Mouse (Mus musculus): Measurements from ENCODE around the gene Snx17.
"Not testable (repeated sequence)": the region's sequence is repeated elsewhere in the genome, so short reads cannot be mapped to it uniquely, and the experiment has no call there.

Gene Snx17

DNA sequence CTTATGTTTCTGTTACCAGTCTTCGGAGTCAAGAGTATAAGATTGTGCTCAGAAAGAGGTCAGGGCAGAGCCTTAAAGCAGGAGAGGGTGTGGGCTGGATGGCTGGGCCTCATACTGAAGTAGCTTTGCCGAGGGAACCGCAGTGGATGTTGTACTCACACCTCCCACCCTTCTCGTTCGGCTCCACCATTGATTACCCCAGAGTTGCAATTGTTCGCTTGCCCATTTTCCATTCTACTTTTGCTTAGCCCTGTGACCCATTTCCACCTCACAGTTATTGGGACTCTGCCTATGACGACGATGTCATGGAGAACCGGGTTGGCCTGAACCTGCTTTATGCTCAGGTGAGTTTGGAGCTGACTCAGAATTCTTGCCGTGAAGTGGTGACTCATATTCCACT is 3.2 kb downstream of the Snx17 start:
- no peak for DNase-seq (ENCODE audit: low read depth, low spot score)

- no peak for DNase-seq (ENCODE audit: low read depth, low spot score)
These were observed 4.0 kb downstream of the Snx17 start for GRCm38 (mm10) chr5:31197072-31197471.

- no peak for DNase-seq (ENCODE audit: low read depth, low spot score)
These were observed 5.1 kb downstream of the Snx17 start for GRCm38 (mm10) chr5:31198170-31198569.

DNA sequence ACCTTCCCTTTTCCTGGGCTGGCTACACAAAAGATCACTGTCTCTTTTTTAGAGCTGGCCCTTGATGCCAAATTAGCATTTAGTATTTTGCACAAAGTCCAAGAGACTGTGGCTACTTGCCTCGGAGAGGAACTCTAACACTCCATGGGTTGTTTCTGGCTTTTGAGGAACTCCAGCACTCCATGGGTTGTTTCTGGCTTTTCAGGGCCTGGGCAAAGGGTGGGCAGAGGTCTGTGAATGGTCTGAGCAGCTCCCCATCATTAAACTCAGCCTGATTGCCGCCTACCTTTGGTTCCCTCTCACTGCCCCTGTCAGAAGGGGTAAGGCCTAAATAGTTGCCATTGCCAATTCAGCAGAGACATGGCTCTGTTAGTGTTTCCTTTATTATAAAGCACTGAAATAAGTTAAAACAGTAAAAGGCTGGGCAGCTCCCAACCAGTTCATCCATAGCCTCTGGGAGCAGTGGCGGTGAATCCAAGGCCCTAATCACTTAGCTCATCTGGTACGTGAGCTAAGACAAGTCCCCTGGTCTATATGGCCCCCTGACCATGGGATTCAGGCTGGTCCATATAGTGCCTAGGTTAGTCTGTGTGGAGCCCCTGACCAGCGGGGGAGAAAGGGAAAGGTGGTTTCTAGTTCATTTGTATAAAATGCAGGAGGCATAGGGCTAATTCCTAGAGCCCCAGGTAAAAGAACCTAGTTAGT is 5.7 kb downstream of the Snx17 start:
- no peak for DNase-seq (ENCODE audit: low read depth, low spot score)

- DNase-seq (ENCODE audit: low read depth, low spot score), result no peak
These were observed 6.4 kb downstream of the Snx17 start for GRCm38 (mm10) chr5:31199321-31199892.

DNA sequence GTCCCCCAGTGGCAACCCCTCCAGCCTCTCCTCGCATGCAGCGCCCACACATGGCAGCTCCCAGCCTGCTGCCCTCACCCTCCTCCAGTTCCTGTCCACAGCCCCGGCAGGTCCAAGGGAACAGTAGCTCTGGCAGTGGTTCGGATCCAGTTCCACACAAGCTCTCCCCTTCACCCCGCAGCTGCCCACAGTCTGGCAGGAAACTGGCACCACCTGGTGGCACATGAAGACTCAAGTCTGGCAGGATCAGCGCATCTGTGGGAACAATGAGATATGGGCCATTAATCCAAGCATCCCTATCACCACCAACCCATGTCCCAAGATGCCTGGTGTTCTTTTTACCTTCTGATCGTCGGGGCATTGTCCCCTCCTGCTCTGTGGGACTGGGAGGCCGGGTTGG is 6.9 kb downstream of the Snx17 start:
- DNase-seq (ENCODE audit: low read depth, low spot score), result no peak

DNA sequence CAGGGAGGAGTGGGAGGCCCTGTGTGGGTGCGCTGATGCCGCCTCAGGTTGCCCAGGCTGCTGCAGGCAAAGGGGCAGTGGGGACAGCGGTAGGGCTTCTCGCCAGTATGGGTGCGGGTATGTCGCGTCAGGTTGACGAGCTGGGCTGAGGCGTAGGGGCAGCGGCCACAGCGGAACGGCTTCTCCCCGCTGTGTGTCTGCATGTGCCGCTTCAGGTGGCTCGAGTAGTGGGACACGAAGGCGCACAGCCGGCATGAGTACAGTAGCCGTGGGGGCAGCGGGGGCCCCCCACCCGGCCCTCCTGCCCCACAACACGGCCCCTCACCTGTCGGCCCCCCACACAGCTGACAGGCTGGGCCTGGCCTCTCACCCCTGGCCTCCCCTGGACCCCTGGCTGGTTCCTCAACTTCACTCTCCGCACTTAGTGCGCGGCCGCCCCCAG is 7.3 kb downstream of the Snx17 start:
- no peak for DNase-seq (ENCODE audit: low read depth, low spot score)

DNA sequence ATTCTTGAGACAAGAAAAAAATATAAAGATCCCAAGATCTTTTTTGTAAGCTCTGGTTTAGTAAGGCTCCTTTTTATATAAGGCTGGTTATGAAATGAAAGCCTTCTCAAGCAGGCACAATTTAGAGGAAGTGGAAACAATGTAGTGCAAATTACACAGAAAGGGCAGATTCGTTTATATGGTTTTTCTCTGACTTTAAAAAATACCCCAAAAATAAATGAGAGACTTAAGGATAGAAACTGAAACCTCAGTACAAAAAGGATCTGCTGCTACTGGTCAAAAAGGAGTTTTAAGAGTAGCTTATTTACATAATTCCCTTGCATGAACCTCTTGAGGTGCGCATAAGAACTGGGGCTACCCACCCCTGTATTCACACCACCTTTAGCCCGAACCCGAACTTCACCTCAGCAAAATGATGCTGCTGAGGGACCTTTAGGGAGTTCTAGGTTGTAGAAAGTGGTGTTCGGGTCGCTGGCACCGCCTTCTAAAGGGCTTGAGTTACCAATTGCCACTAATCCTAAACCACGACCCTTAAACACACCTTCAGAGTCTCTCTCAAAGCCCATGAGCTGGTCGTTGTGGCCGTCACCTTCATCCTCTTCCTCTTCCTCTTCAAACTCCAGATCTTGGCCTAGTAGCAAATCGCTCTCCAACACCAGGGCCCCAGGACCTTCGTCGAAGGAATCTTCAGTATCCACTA is 8.2 kb downstream of the Snx17 start:
- DNase-seq (ENCODE audit: low read depth, low spot score), result no peak

- DNase-seq (ENCODE audit: low read depth, low spot score), result peak; percentile 93
These were observed 8.9 kb downstream of the Snx17 start, which contains the start of gene Zfp513 for GRCm38 (mm10) chr5:31201742-31202590. TSS of gene Zfp513 (minus strand) at chr5:31202303.

DNA sequence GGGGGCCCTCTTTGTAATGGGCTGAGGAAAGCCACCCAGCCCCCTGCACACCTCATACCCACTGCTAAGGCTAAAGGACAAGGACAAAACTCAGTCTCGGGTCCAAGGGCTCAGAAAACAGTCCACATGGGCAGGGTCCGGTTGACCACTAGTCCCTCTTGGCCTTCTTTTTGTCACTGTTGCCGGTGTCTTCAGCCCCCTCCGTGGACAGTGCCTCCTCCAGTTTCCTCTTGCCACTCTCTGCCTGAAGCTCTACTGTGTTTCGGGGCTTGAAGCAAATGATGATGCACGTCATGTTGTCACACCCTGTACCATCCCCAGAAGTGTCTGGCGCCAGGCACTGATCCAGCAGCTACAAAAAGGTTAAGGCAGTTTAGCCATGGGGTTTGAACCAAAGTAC is 9.9 kb downstream of the Snx17 start:
- no peak for DNase-seq (ENCODE audit: low read depth, low spot score)

GRCm38 (mm10) chr5:31203866-31204265 is 10.8 kb downstream of the Snx17 start:
- DNase-seq (ENCODE audit: low read depth, low spot score), result no peak

GRCm38 (mm10) chr5:31204421-31204820 is 11.4 kb downstream of the Snx17 start:
- DNase-seq (ENCODE audit: low read depth, low spot score), result no peak

- not testable (repeated sequence) for DNase-seq (ENCODE audit: low read depth, low spot score)
These were observed 23.5 kb downstream of the Snx17 start for GRCm38 (mm10) chr5:31216554-31216953.

DNA sequence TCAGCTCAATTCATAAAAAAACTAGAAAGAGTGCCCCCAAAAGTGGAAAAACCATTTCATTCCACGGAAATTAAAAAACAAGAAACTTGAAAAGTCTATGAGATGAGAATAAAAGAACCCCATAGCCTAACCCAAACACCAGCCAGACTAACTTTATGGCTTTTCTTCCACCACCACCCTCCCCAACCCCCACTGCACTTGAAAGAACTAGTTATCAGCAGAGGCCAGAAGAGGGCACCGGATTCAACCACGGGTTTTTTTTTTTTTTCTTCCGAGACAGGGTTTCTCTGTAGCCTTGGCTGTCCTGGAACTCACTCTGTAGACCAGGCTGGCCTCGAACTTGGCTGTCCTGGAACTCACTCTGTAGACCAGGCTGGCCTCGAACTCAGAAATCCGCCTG is 25.3 kb downstream of the Snx17 start:
- DNase-seq (ENCODE audit: low read depth, low spot score), result no peak

DNA sequence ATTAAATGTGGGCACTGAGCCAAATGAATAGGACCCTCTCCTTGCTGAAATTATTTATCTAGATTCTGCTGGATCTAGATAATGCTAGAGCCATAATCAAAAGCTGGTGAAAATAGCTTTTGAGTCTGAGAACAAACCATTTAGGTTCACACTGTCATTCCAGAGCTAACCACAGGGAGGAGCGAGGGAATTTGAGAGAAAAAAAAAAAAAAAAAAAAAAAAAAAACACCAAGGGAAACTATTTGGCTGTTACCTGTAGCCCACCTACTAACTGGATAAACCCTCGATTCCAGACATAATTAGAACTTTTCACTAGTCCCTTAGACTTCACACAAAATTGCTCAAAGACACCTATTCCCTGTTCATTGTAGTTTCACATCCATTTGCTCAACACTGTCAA is 26.0 kb downstream of the Snx17 start:
- no peak for DNase-seq (ENCODE audit: low read depth, low spot score)

GRCm38 (mm10) chr5:31219474-31219873 is 26.4 kb downstream of the Snx17 start:
- no peak for DNase-seq (ENCODE audit: low read depth, low spot score)

GRCm38 (mm10) chr5:31219911-31220447 is 27.0 kb downstream of the Snx17 start:
- DNase-seq (ENCODE audit: low read depth, low spot score), result peak; percentile 38

- peak; percentile 93 for DNase-seq (ENCODE audit: low read depth, low spot score)
These were observed 27.6 kb downstream of the Snx17 start, which contains the start of gene Ppm1g for GRCm38 (mm10) chr5:31220448-31221303. TSS of gene Ppm1g (minus strand) at chr5:31220687.

- DNase-seq (ENCODE audit: low read depth, low spot score), result peak; percentile 59
These were observed 28.4 kb downstream of the Snx17 start for GRCm38 (mm10) chr5:31221304-31221945.

- no peak for DNase-seq (ENCODE audit: low read depth, low spot score)
These were observed 29.7 kb downstream of the Snx17 start for GRCm38 (mm10) chr5:31222696-31223095.
